Mouse (Mus musculus) liver, embryonic 18 days (tissue): ENCODE results near the gene Gm12166. TPM values are rescaled to one million over a fixed set of nuclear protein-coding genes. Genes with fewer than 3 reads are reported as not detected.

ENCODE experiments used
- polyA plus RNA-seq: library from polyadenylated mRNA; depleted of rRNA; stranded (reverse); fragments of >200 nt; gene quantifications from 2 replicates; pipeline ENCODE4 v1.2.3, GENCODE M21; 2012; rRNA removed

Gene Gm12166
- polyA plus RNA-seq, result 2.5 and 3.9 TPM in 2 replicates

DNA sequence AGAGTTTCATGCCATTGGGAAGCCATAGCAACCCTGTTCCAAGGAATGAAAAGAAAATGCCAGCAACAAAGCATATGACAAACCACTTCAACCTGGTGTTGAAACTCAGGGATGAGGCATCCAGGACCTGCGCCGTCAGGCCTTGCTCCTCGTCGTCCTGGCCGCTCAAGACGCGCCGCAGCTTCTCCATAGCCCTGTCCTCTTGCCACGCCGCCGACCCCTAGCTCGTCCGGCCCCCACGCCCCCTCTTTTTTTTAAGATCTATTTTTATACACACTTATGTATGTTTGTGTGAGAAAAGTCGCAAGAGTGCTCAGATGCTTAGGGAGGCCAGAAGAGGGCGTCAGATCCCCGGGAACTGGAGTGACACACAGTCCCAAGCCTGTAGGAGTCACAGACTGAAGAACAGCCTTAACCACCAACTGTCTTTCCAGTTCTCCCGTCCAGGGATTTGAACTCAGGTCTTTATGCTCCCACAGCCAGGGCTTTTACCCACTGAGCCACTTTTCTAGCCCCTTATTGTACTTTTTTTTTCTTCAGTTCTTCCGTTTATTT is at the start of gene Gm12166:
Gm12166 (minus strand) TSS at position 217 of the 555 bp plus-strand sequence.

DNA sequence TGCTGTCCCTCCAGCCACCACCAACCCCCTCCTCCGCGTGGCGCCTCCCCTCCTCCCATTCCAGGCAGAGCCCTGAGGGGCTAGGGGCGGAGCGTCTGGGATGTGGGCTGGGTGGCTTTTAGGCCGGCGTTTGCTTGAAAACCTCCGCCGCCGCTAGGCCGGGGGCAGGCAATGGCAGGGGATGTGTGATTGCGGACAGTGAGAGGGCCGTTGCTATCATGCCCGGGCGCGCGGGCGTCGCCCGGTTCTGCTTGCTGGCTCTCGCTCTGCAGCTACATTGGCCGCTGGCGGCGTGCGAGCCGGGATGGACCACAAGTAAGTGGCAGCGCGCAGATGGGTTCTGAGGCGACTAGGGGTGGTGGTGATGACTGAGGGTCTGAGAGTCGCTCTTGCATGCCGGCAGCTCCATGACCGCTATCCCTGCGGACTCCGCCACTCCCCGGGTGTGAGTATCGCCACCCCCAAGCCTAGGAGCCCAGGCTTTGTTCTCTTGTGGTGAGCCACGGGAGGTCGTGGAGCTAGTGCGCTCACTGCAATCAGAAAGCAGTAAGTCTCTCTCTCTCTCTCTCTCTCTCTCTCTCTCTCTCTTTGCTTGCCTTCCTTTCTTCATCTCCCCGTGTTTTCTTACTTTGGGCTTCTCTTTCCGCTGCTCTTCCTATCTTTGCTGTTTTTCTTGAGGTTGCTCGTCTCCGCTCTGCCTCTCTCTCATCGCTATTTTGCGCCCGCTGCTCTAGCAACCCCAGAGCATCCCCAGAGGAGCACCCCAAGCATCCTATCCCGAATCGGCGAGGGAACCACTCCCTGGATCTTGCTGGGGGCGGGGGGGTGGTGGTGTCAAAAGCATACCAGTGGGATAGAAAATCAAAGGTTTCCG is 4.0 kb upstream of the Gm12166 start, which contains the start of gene Adam19:
Adam19 (plus strand) TSS at position 97 of the 874 bp plus-strand sequence.

Other genes with a start within 250 kb of the Gm12166 start
- gene Clint1, start 200.3 kb downstream of the Gm12166 start, polyA plus RNA-seq, result 49.4 and 59.8 TPM in 2 replicates
- gene Lsm11, start 107.4 kb downstream of the Gm12166 start, polyA plus RNA-seq, result 1.5 and 1.6 TPM in 2 replicates
- gene Thg1l, start 96.8 kb downstream of the Gm12166 start, polyA plus RNA-seq, result 4.4 and 4.5 TPM in 2 replicates
- 0.02 TPM in 2 replicates for gene Sox30, start 72.0 kb downstream of the Gm12166 start, polyA plus RNA-seq
- gene Adam19, start 3.7 kb upstream of the Gm12166 start, polyA plus RNA-seq, result 1.7 and 2.0 TPM in 2 replicates
- gene Nipal4, start 114.2 kb upstream of the Gm12166 start, polyA plus RNA-seq, result 0.08 and 0.11 TPM in 2 replicates
- gene Fndc9, start 183.2 kb upstream of the Gm12166 start, polyA plus RNA-seq, result not detected in 2 replicates